Mouse (Mus musculus): Measurements from ENCODE around the gene Dusp10. TPM values are rescaled to one million over a fixed set of nuclear protein-coding genes. Genes with fewer than 3 reads are reported as not detected.

Dusp10 gene
- polyA plus RNA-seq, 1 experiment from 2014 or later = 3.5 TPM

- DNase-seq (ENCODE audit: low spot score) = no peak
- Histone ChIP-seq H3K27ac (no peak overlapping the region), H3K27me3 (ENCODE audit: low read depth, poor library complexity, severe bottlenecking) (no peaks in the 10 kb centered on the region), H3K4me1 (peaks cover 2% of the 10 kb centered on the region), H3K9me3 (replicated peaks) (no peaks in the 10 kb centered on the region), H3K4me3 (no peak overlapping the region), H3K36me3 (no peaks in the 10 kb centered on the region)
- 83% methylated on average over 3 of the region's 3 CpGs for WGBS
Observed at GRCm38 (mm10) chr1:184014091-184014490, 989 bp downstream of the Dusp10 start.

GRCm38 (mm10) chr1:184015995-184016730 lies 3.1 kb downstream of the Dusp10 start:
- Histone ChIP-seq H3K4me3 (no peak overlapping the region), H3K4me1 (peaks cover 9% of the 10 kb centered on the region), H3K27ac (no peak overlapping the region), H3K9me3 (replicated peaks) (no peaks in the 10 kb centered on the region), H3K27me3 (ENCODE audit: low read depth, poor library complexity, severe bottlenecking) (no peaks in the 10 kb centered on the region), H3K36me3 (no peaks in the 10 kb centered on the region)
- WGBS = 81% methylated on average over 10 of the region's 10 CpGs
- no peak for DNase-seq (ENCODE audit: low spot score)

GRCm38 (mm10) chr1:184017606-184018005 lies 4.5 kb downstream of the Dusp10 start:
- H3K4me1 ChIP-seq = peaks cover 9% of the 10 kb centered on the region
- no peak for DNase-seq (ENCODE audit: low spot score)
- H3K9me3 ChIP-seq (replicated peaks) = no peaks in the 10 kb centered on the region
- H3K27me3 ChIP-seq (ENCODE audit: low read depth, poor library complexity, severe bottlenecking) = no peaks in the 10 kb centered on the region
- 87% methylated on average over 2 of the region's 2 CpGs for WGBS
- H3K36me3 ChIP-seq = no peaks in the 10 kb centered on the region
- H3K27ac ChIP-seq = no peak overlapping the region
- no peak overlapping the region for H3K4me3 ChIP-seq

- DNase-seq (ENCODE audit: low spot score) = no peak
- Histone ChIP-seq H3K4me3 (no peak overlapping the region), H3K36me3 (no peaks in the 10 kb centered on the region), H3K4me1 (peaks cover 9% of the 10 kb centered on the region), H3K9me3 (replicated peaks) (no peaks in the 10 kb centered on the region), H3K27ac (no peak overlapping the region), H3K27me3 (ENCODE audit: low read depth, poor library complexity, severe bottlenecking) (no peaks in the 10 kb centered on the region)
- WGBS = 42% methylated on average over 6 of the region's 6 CpGs
Observed at GRCm38 (mm10) chr1:184019042-184019721, 6.1 kb downstream of the Dusp10 start.

GRCm38 (mm10) chr1:184019722-184020107 lies 6.6 kb downstream of the Dusp10 start:
- Histone ChIP-seq H3K4me3 (no peak overlapping the region), H3K27ac (no peak overlapping the region), H3K27me3 (ENCODE audit: low read depth, poor library complexity, severe bottlenecking) (no peaks in the 10 kb centered on the region), H3K36me3 (no peaks in the 10 kb centered on the region), H3K4me1 (peaks cover 9% of the 10 kb centered on the region), H3K9me3 (replicated peaks) (no peaks in the 10 kb centered on the region)
- 32% methylated on average over 6 of the region's 6 CpGs for WGBS
- no peak for DNase-seq (ENCODE audit: low spot score)

- Histone ChIP-seq H3K9me3 (replicated peaks) (no peaks in the 10 kb centered on the region), H3K27me3 (ENCODE audit: low read depth, poor library complexity, severe bottlenecking) (no peaks in the 10 kb centered on the region), H3K4me3 (no peak overlapping the region), H3K36me3 (no peaks in the 10 kb centered on the region), H3K4me1 (peaks cover 9% of the 10 kb centered on the region), H3K27ac (no peak overlapping the region)
- 64% methylated on average over 2 of the region's 2 CpGs for WGBS
- DNase-seq (ENCODE audit: low spot score) = no peak
Observed at GRCm38 (mm10) chr1:184023971-184024370, 10.9 kb downstream of the Dusp10 start.

- Histone ChIP-seq H3K4me3 (no peak overlapping the region), H3K36me3 (no peaks in the 10 kb centered on the region), H3K9me3 (replicated peaks) (no peaks in the 10 kb centered on the region), H3K27ac (no peak overlapping the region), H3K27me3 (ENCODE audit: low read depth, poor library complexity, severe bottlenecking) (no peaks in the 10 kb centered on the region), H3K4me1 (peaks cover 2% of the 10 kb centered on the region)
- 91% methylated on average over 2 of the region's 2 CpGs for WGBS
- no peak for DNase-seq (ENCODE audit: low spot score)
Observed at GRCm38 (mm10) chr1:184024631-184025030, 11.5 kb downstream of the Dusp10 start.

GRCm38 (mm10) chr1:184025079-184025478 lies 12.0 kb downstream of the Dusp10 start:
- 96% methylated on average over 5 of the region's 5 CpGs for WGBS
- Histone ChIP-seq H3K27me3 (ENCODE audit: low read depth, poor library complexity, severe bottlenecking) (no peaks in the 10 kb centered on the region), H3K4me1 (no peaks in the 10 kb centered on the region), H3K4me3 (no peak overlapping the region), H3K9me3 (replicated peaks) (no peaks in the 10 kb centered on the region), H3K36me3 (no peaks in the 10 kb centered on the region), H3K27ac (no peak overlapping the region)
- DNase-seq (ENCODE audit: low spot score) = no peak

GRCm38 (mm10) chr1:184027039-184027438 lies 13.9 kb downstream of the Dusp10 start:
- no peak for DNase-seq (ENCODE audit: low spot score)
- Histone ChIP-seq H3K36me3 (no peaks in the 10 kb centered on the region), H3K27me3 (ENCODE audit: low read depth, poor library complexity, severe bottlenecking) (peaks cover 8% of the 10 kb centered on the region), H3K27ac (no peak overlapping the region), H3K4me1 (no peaks in the 10 kb centered on the region), H3K4me3 (no peak overlapping the region), H3K9me3 (replicated peaks) (no peaks in the 10 kb centered on the region)
- WGBS = 93% methylated on average over 3 of the region's 3 CpGs

- no peak overlapping the region for H3K27ac ChIP-seq
- H3K9me3 ChIP-seq (replicated peaks) = no peaks in the 10 kb centered on the region
- H3K4me3 ChIP-seq = no peak overlapping the region
- H3K4me1 ChIP-seq = peaks cover 21% of the 10 kb centered on the region
- 91% methylated on average over 8 of the region's 8 CpGs for WGBS
- H3K36me3 ChIP-seq = no peaks in the 10 kb centered on the region
- peaks cover 14% of the 10 kb centered on the region for H3K27me3 ChIP-seq (ENCODE audit: low read depth, poor library complexity, severe bottlenecking)
- no peak for DNase-seq (ENCODE audit: low spot score)
Observed at GRCm38 (mm10) chr1:184030070-184030802, 17.1 kb downstream of the Dusp10 start.

GRCm38 (mm10) chr1:184032682-184033389 lies 19.7 kb downstream of the Dusp10 start:
- Histone ChIP-seq H3K4me1 (peaks cover 27% of the 10 kb centered on the region), H3K27ac (peak overlapping the region; percentile 95), H3K4me3 (peak overlapping the region; percentile 87), H3K9me3 (replicated peaks) (no peaks in the 10 kb centered on the region), H3K36me3 (0 out of 2 replicates have a peak, but pooled peaks cover 1% of the 10 kb centered on the region), H3K27me3 (ENCODE audit: low read depth, poor library complexity, severe bottlenecking) (peaks cover 25% of the 10 kb centered on the region)
- DNase-seq (ENCODE audit: low spot score) = no peak
- 18% methylated on average over 19 of the region's 19 CpGs for WGBS

GRCm38 (mm10) chr1:184033390-184034010 lies 20.4 kb downstream of the Dusp10 start:
- peak; percentile 80 for DNase-seq (ENCODE audit: low spot score)
- H3K4me3 ChIP-seq = peak overlapping the region; percentile 87
- H3K36me3 ChIP-seq = 0 out of 2 replicates have a peak, but pooled peaks cover 1% of the 10 kb centered on the region
- H3K27ac ChIP-seq = peak overlapping the region; percentile 95
- peaks cover 25% of the 10 kb centered on the region for H3K27me3 ChIP-seq (ENCODE audit: low read depth, poor library complexity, severe bottlenecking)
- peaks cover 27% of the 10 kb centered on the region for H3K4me1 ChIP-seq
- H3K9me3 ChIP-seq (replicated peaks) = no peaks in the 10 kb centered on the region
- WGBS = under 1% methylated on average over 53 of the region's 63 CpGs

All from limb, embryonic 10.5 days (tissue).